Mouse (Mus musculus): ENCODE data around the gene Flywch1. TPM values are rescaled to one million over a fixed set of nuclear protein-coding genes. Genes with fewer than 3 reads are reported as not detected.

Gene Flywch1
- polyA plus RNA-seq, 1 experiment from 2014 or later, result 167 TPM

GRCm38 (mm10) chr17:23721886-23722285 lies 49.5 kb downstream of the Flywch1 start:
- Histone ChIP-seq H3K27me3 (ENCODE audit: control insufficient read depth, insufficient read depth, low read length) (no peaks in the 10 kb centered on the region), H3K27ac (ENCODE audit: low read depth, low read length) (no peak overlapping the region), H3K9ac (ENCODE audit: low read length) (no peak overlapping the region), H3K9me3 (ENCODE audit: control insufficient read depth, low read length) (no peaks in the 10 kb centered on the region), H3K36me3 (ENCODE audit: control insufficient read depth, insufficient read depth, low read length) (no peaks in the 10 kb centered on the region), H3K4me2 (ENCODE audit: low read depth, low read length, severe bottlenecking) (no peak overlapping the region), H3K4me1 (replicated peaks; ENCODE audit: control insufficient read depth, insufficient read depth, low read length) (no peaks in the 10 kb centered on the region; the same call in 1 of the 2 replicates), H3K4me3 (ENCODE audit: low read depth, low read length) (no peak overlapping the region)
- ATAC-seq (replicated peaks; ENCODE audit: low FRiP score) (no peak), DNase-seq (ENCODE audit: low spot score) (no peak)
- WGBS, result 81% methylated on average over 2 of the region's 2 CpGs

- H3K36me3 ChIP-seq (ENCODE audit: control insufficient read depth, insufficient read depth, low read length), result no peaks in the 10 kb centered on the region
- no peak overlapping the region for H3K9ac ChIP-seq (ENCODE audit: low read length)
- H3K27me3 ChIP-seq (ENCODE audit: control insufficient read depth, insufficient read depth, low read length), result no peaks in the 10 kb centered on the region
- H3K9me3 ChIP-seq (ENCODE audit: control insufficient read depth, low read length), result no peaks in the 10 kb centered on the region
- no peak overlapping the region for H3K4me2 ChIP-seq (ENCODE audit: low read depth, low read length, severe bottlenecking)
- H3K27ac ChIP-seq (ENCODE audit: low read depth, low read length), result no peak overlapping the region
- H3K4me3 ChIP-seq (ENCODE audit: low read depth, low read length), result no peak overlapping the region
- DNase-seq (ENCODE audit: low spot score) (no peak), ATAC-seq (replicated peaks; ENCODE audit: low FRiP score) (no peak)
- no peaks in the 10 kb centered on the region for H3K4me1 ChIP-seq (replicated peaks; ENCODE audit: control insufficient read depth, insufficient read depth, low read length)
- 8% methylated on average over 1 of the region's 1 CpGs for WGBS
These were observed 51.9 kb downstream of the Flywch1 start for GRCm38 (mm10) chr17:23719455-23719854.

GRCm38 (mm10) chr17:23717003-23717402 lies 54.4 kb downstream of the Flywch1 start:
- Histone ChIP-seq H3K4me1 (replicated peaks; ENCODE audit: control insufficient read depth, insufficient read depth, low read length) (no peaks in the 10 kb centered on the region), H3K4me3 (ENCODE audit: low read depth, low read length) (no peak overlapping the region), H3K4me2 (ENCODE audit: low read depth, low read length, severe bottlenecking) (no peak overlapping the region), H3K36me3 (ENCODE audit: control insufficient read depth, insufficient read depth, low read length) (no peaks in the 10 kb centered on the region), H3K27me3 (ENCODE audit: control insufficient read depth, insufficient read depth, low read length) (no peaks in the 10 kb centered on the region), H3K9me3 (ENCODE audit: control insufficient read depth, low read length) (no peaks in the 10 kb centered on the region), H3K9ac (ENCODE audit: low read length) (no peak overlapping the region), H3K27ac (ENCODE audit: low read depth, low read length) (no peak overlapping the region)
- DNase-seq (ENCODE audit: low spot score), result no peak
- WGBS, result 63% methylated on average over 2 of the region's 2 CpGs
- ATAC-seq (replicated peaks; ENCODE audit: low FRiP score), result no peak

GRCm38 (mm10) chr17:23706212-23706611 lies 65.2 kb downstream of the Flywch1 start:
- ATAC-seq (replicated peaks; ENCODE audit: low FRiP score) (peak; percentile 67), DNase-seq (ENCODE audit: low spot score) (peak; percentile 89)
- Histone ChIP-seq H3K27ac (ENCODE audit: low read depth, low read length) (no peak overlapping the region), H3K4me1 (replicated peaks; ENCODE audit: control insufficient read depth, insufficient read depth, low read length) (no peaks in the 10 kb centered on the region), H3K4me3 (ENCODE audit: low read depth, low read length) (no peak overlapping the region), H3K9me3 (ENCODE audit: control insufficient read depth, low read length) (no peaks in the 10 kb centered on the region), H3K4me2 (ENCODE audit: low read depth, low read length, severe bottlenecking) (no peak overlapping the region), H3K9ac (ENCODE audit: low read length) (no peak overlapping the region), H3K36me3 (ENCODE audit: control insufficient read depth, insufficient read depth, low read length) (no peaks in the 10 kb centered on the region), H3K27me3 (ENCODE audit: control insufficient read depth, insufficient read depth, low read length) (no peaks in the 10 kb centered on the region; the same call in 1 of the 2 replicates)
- 2% methylated on average over 3 of the region's 3 CpGs for WGBS

- Histone ChIP-seq H3K36me3 (ENCODE audit: control insufficient read depth, insufficient read depth, low read length) (no peaks in the 10 kb centered on the region), H3K27me3 (ENCODE audit: control insufficient read depth, insufficient read depth, low read length) (peaks cover 5% of the 10 kb centered on the region), H3K4me2 (ENCODE audit: low read depth, low read length, severe bottlenecking) (no peak overlapping the region), H3K4me1 (replicated peaks; ENCODE audit: control insufficient read depth, insufficient read depth, low read length) (no peaks in the 10 kb centered on the region), H3K4me3 (ENCODE audit: low read depth, low read length) (no peak overlapping the region), H3K9me3 (ENCODE audit: control insufficient read depth, low read length) (no peaks in the 10 kb centered on the region), H3K27ac (ENCODE audit: low read depth, low read length) (no peak overlapping the region), H3K9ac (ENCODE audit: low read length) (no peak overlapping the region)
- peak; percentile 51 for ATAC-seq (replicated peaks; ENCODE audit: low FRiP score)
- DNase-seq (ENCODE audit: low spot score), result no peak
- WGBS, result 74% methylated on average over 7 of the region's 7 CpGs
These were observed 65.8 kb downstream of the Flywch1 start for GRCm38 (mm10) chr17:23705525-23706104.

- H3K9me3 ChIP-seq (ENCODE audit: control insufficient read depth, low read length), result no peaks in the 10 kb centered on the region
- no peak overlapping the region for H3K4me3 ChIP-seq (ENCODE audit: low read depth, low read length)
- peaks cover 12% of the 10 kb centered on the region for H3K27me3 ChIP-seq (ENCODE audit: control insufficient read depth, insufficient read depth, low read length)
- ATAC-seq (replicated peaks; ENCODE audit: low FRiP score), result no peak
- H3K27ac ChIP-seq (ENCODE audit: low read depth, low read length), result no peak overlapping the region
- DNase-seq (ENCODE audit: low spot score), result no peak
- WGBS, result 64% methylated on average over 7 of the region's 7 CpGs
- no peak overlapping the region for H3K4me2 ChIP-seq (ENCODE audit: low read depth, low read length, severe bottlenecking)
- no peaks in the 10 kb centered on the region for H3K36me3 ChIP-seq (ENCODE audit: control insufficient read depth, insufficient read depth, low read length)
- H3K4me1 ChIP-seq (replicated peaks; ENCODE audit: control insufficient read depth, insufficient read depth, low read length), result no peaks in the 10 kb centered on the region
- no peak overlapping the region for H3K9ac ChIP-seq (ENCODE audit: low read length)
These were observed 66.7 kb downstream of the Flywch1 start for GRCm38 (mm10) chr17:23704741-23705140.

GRCm38 (mm10) chr17:23703301-23703700 lies 68.1 kb downstream of the Flywch1 start:
- WGBS, result 85% methylated on average over 9 of the region's 9 CpGs
- ATAC-seq (replicated peaks; ENCODE audit: low FRiP score), result no peak
- Histone ChIP-seq H3K4me2 (ENCODE audit: low read depth, low read length, severe bottlenecking) (no peak overlapping the region), H3K9me3 (ENCODE audit: control insufficient read depth, low read length) (no peaks in the 10 kb centered on the region), H3K27ac (ENCODE audit: low read depth, low read length) (no peak overlapping the region), H3K4me3 (ENCODE audit: low read depth, low read length) (no peak overlapping the region), H3K36me3 (ENCODE audit: control insufficient read depth, insufficient read depth, low read length) (no peaks in the 10 kb centered on the region), H3K4me1 (replicated peaks; ENCODE audit: control insufficient read depth, insufficient read depth, low read length) (no peaks in the 10 kb centered on the region; the same call in 1 of the 2 replicates), H3K27me3 (ENCODE audit: control insufficient read depth, insufficient read depth, low read length) (peaks cover 26% of the 10 kb centered on the region), H3K9ac (ENCODE audit: low read length) (no peak overlapping the region)
- DNase-seq (ENCODE audit: low spot score), result no peak

Other genes with a start within 250 kb of the Flywch1 start
- gene Zfp213, start 207.4 kb downstream of the Flywch1 start, polyA plus RNA-seq (2014; fragmentation: Nextera tagmentation; extraction: Ambion mirVana), result 28.1 and 29.9 TPM in 2 replicates
- 19.2 and 20.5 TPM in 2 replicates for gene Zfp13, start 172.1 kb downstream of the Flywch1 start, polyA plus RNA-seq (2014; fragmentation: Nextera tagmentation; extraction: Ambion mirVana)
- 0.16 and 0.27 TPM in 2 replicates for gene Zscan10, start 170.7 kb downstream of the Flywch1 start, polyA plus RNA-seq (2014; fragmentation: Nextera tagmentation; extraction: Ambion mirVana)
- 0.41 and 1.0 TPM in 2 replicates for gene Mmp25, start 126.3 kb downstream of the Flywch1 start, polyA plus RNA-seq (2014; fragmentation: Nextera tagmentation; extraction: Ambion mirVana)
- 0.35 and 0.53 TPM in 2 replicates for gene Bicdl2, start 111.1 kb downstream of the Flywch1 start, polyA plus RNA-seq (2014; fragmentation: Nextera tagmentation; extraction: Ambion mirVana)
- 38.3 and 40.3 TPM in 2 replicates for gene Hcfc1r1, start 98.0 kb downstream of the Flywch1 start, polyA plus RNA-seq (2014; fragmentation: Nextera tagmentation; extraction: Ambion mirVana)
- 54.0 and 56.6 TPM in 2 replicates for gene Thoc6, start 97.7 kb downstream of the Flywch1 start, polyA plus RNA-seq (2014; fragmentation: Nextera tagmentation; extraction: Ambion mirVana)
- gene Tnfrsf12a, start 94.1 kb downstream of the Flywch1 start, polyA plus RNA-seq (2014; fragmentation: Nextera tagmentation; extraction: Ambion mirVana), result 2.5 and 2.7 TPM in 2 replicates
- 8.7 and 9.7 TPM in 2 replicates for gene Cldn6, start 92.4 kb downstream of the Flywch1 start, polyA plus RNA-seq (2014; fragmentation: Nextera tagmentation; extraction: Ambion mirVana)
- gene Cldn9, start 87.6 kb downstream of the Flywch1 start, polyA plus RNA-seq (2014; fragmentation: Nextera tagmentation; extraction: Ambion mirVana), result 4.8 and 6.6 TPM in 2 replicates
- gene 1520401A03Rik, start 48.8 kb downstream of the Flywch1 start, polyA plus RNA-seq (2014; fragmentation: Nextera tagmentation; extraction: Ambion mirVana), result not detected in 2 replicates
- gene Pkmyt1, start 45.3 kb downstream of the Flywch1 start, polyA plus RNA-seq (2014; fragmentation: Nextera tagmentation; extraction: Ambion mirVana), result 61.3 and 62.9 TPM in 2 replicates
- gene Paqr4, start 30.7 kb downstream of the Flywch1 start, polyA plus RNA-seq (2014; fragmentation: Nextera tagmentation; extraction: Ambion mirVana), result 26.5 and 28.8 TPM in 2 replicates
- 2.2 and 2.6 TPM in 2 replicates for gene Kremen2, start 25.8 kb downstream of the Flywch1 start, polyA plus RNA-seq (2014; fragmentation: Nextera tagmentation; extraction: Ambion mirVana)
- 22.0 and 28.7 TPM in 2 replicates for gene Flywch2, start 14.5 kb upstream of the Flywch1 start, polyA plus RNA-seq (2014; fragmentation: Nextera tagmentation; extraction: Ambion mirVana)
- gene Srrm2, start 18.9 kb upstream of the Flywch1 start, polyA plus RNA-seq (2014; fragmentation: Nextera tagmentation; extraction: Ambion mirVana), result 541 and 559 TPM in 2 replicates
- 1,038 and 1,041 TPM in 2 replicates for gene Elob, start 57.5 kb upstream of the Flywch1 start, polyA plus RNA-seq (2014; fragmentation: Nextera tagmentation; extraction: Ambion mirVana)
- gene Prss33, start 64.5 kb upstream of the Flywch1 start, polyA plus RNA-seq (2014; fragmentation: Nextera tagmentation; extraction: Ambion mirVana), result not detected in 2 replicates
- gene Prss32, start 72.3 kb upstream of the Flywch1 start, polyA plus RNA-seq (2014; fragmentation: Nextera tagmentation; extraction: Ambion mirVana), result not detected in 2 replicates
- 2.1 and 2.6 TPM in 2 replicates for gene Prss41, start 72.6 kb upstream of the Flywch1 start, polyA plus RNA-seq (2014; fragmentation: Nextera tagmentation; extraction: Ambion mirVana)
- gene Prss21, start 96.5 kb upstream of the Flywch1 start, polyA plus RNA-seq (2014; fragmentation: Nextera tagmentation; extraction: Ambion mirVana), result not detected in 2 replicates
- not detected in 2 replicates for gene Dcpp1, start 109.3 kb upstream of the Flywch1 start, polyA plus RNA-seq (2014; fragmentation: Nextera tagmentation; extraction: Ambion mirVana)
- gene Dcpp2, start 109.3 kb upstream of the Flywch1 start, polyA plus RNA-seq (2014; fragmentation: Nextera tagmentation; extraction: Ambion mirVana), result not detected in 2 replicates
- not detected in 2 replicates for gene Dcpp3, start 145.9 kb upstream of the Flywch1 start, polyA plus RNA-seq (2014; fragmentation: Nextera tagmentation; extraction: Ambion mirVana)
- gene Sbp, start 170.1 kb upstream of the Flywch1 start, polyA plus RNA-seq (2014; fragmentation: Nextera tagmentation; extraction: Ambion mirVana), result not detected in 2 replicates
- not detected in 2 replicates for gene Sbpl, start 183.7 kb upstream of the Flywch1 start, polyA plus RNA-seq (2014; fragmentation: Nextera tagmentation; extraction: Ambion mirVana)
- gene Prss30, start 209.0 kb upstream of the Flywch1 start, polyA plus RNA-seq (2014; fragmentation: Nextera tagmentation; extraction: Ambion mirVana), result not detected in 2 replicates
- gene Prss22, start 226.5 kb upstream of the Flywch1 start, polyA plus RNA-seq (2014; fragmentation: Nextera tagmentation; extraction: Ambion mirVana), result not detected in 2 replicates

Measured in forebrain, embryonic 11.5 days (tissue).